Mouse (Mus musculus): ENCODE data around the gene Zfpm1.

Gene Zfpm1

GRCm38 (mm10) chr8:122325196-122325595 lies 43.3 kb downstream of the Zfpm1 start:
- no peak for DNase-seq (ENCODE audit: low read depth)

DNA sequence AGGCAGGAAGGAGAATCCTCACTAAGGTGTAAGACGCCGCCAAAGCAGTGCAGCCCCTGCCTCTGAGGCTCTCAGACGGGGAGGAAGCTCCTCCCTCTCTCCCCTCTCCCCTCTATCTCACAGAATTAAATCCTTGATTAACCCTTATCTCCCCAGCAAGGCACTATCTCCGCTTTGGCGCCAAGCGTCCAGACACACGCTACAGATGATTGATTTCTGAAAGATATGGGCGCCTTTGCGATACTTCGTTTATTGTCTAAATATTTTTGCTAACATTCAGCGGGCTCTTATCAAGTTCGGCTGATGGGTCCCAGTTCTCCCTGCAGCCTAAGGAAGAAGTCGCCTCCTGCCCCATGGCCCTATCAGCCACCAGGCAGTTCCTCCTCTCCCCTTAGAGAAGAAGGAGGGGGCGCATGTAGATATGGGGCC lies 44.2 kb downstream of the Zfpm1 start:
- no peak for DNase-seq (ENCODE audit: low read depth)

- DNase-seq (ENCODE audit: low read depth) = no peak
Observed at GRCm38 (mm10) chr8:122329072-122329471, 47.1 kb downstream of the Zfpm1 start.

DNA sequence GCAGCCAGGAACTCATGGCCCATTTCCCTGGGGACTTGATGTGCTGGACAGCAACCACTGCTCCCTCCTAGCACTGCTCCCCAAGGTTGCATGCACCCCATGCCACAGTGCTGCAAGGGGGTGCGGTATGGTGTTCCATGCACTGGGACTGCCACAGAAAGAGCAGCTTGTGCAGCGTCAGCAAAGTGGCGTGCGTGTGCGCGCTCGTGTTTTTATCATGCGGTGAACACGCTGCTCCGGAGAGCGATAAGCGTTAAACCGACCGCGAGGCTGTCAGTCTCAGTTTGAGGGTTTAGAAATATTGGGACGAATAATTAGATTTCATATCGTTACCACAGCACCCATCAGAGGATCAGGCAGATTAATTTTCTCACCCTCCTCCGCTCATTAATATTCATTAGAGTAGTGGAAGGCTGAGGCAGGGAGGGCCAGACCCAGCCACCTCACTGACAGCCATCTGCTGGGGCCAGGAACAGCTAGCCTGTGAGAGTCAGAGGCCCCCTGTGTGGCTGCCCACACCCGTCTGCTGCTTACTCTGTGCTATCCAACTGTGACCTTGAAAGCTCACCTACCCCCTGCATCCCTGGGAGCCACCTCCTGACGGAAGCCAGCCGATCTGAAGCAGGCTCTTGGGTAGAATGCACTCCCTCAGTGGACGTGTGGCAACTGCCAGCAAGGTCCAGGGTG lies 47.8 kb downstream of the Zfpm1 start:
- no peak for DNase-seq (ENCODE audit: low read depth)

GRCm38 (mm10) chr8:122330446-122331133 lies 48.6 kb downstream of the Zfpm1 start:
- DNase-seq (ENCODE audit: low read depth) = no peak

DNA sequence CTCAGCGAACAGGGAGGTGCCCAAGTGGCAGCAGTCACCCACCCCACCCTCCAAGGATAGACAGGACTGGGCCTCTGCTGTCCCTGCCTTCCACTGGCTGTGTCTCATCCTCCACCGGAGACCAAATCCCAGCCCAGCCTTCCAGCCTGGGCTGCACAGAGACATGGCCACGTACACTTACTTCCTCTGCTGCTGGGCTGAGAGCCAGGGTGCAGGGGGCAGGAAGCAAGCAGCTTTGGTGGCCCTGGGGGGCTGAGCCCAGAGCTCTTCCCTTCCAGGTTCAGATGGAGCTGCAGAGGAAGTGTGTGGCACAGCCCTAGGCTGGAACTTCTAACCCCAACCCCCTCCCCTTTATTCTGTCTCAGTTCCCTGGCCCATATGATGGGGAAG lies 49.2 kb downstream of the Zfpm1 start:
- no peak for DNase-seq (ENCODE audit: low read depth)

- DNase-seq (ENCODE audit: low read depth) = peak; percentile 86
Observed at GRCm38 (mm10) chr8:122332753-122333506, 51.0 kb downstream of the Zfpm1 start.

DNA sequence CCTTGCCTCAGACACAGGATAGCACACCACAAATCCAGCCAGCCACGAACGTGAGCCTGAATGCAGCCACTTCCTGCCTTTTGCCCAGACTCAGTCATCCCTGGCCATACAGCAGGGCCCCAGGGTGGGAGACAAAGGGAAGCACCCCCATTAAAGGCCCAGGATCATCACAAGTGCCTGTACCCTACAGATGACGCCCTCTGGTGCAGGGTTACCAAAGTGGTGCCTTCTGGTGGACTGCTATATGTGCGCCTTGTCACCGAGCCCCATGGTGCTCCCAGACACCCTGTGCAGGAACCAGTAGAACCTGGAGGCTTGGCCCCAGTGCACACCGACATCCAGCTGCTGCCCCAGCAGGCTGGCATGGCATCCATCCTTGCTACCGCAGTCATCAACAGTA lies 51.6 kb downstream of the Zfpm1 start:
- no peak for DNase-seq (ENCODE audit: low read depth)

DNA sequence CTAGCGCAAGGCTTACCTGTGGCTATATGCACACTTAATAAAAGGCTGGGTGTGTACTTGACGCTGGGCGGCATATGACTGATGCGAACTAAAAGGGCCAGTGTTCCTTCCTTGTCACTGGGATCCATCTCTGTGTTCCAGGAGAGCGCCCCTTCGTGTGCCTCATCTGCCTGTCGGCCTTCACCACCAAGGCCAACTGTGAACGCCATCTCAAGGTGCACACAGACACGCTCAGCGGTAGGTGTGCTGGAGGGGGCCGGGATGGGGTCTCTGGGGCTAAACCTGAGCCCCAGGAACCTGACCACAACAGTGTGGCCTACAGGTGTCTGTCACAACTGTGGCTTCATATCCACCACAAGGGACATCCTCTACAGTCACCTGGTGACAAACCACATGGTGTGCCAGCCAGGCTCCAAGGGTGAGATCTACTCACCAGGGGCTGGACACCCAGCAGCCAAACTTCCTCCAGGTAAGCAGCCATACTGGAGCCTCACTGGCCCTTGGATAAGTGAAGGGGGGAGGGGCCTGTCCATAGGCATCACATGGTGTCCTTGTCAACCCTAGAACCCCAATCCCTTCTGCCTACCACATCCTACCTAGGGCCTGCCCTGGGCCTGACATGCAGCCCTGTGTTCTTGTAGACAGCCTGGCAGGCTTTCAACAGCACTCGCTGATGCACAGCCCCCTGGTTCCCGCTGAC lies 53.0 kb downstream of the Zfpm1 start:
- no peak for DNase-seq (ENCODE audit: low read depth)

- no peak for DNase-seq (ENCODE audit: low read depth)
Observed at GRCm38 (mm10) chr8:122335638-122336250, 53.8 kb downstream of the Zfpm1 start.

GRCm38 (mm10) chr8:122336251-122336910 lies 54.4 kb downstream of the Zfpm1 start:
- DNase-seq (ENCODE audit: low read depth) = no peak

DNA sequence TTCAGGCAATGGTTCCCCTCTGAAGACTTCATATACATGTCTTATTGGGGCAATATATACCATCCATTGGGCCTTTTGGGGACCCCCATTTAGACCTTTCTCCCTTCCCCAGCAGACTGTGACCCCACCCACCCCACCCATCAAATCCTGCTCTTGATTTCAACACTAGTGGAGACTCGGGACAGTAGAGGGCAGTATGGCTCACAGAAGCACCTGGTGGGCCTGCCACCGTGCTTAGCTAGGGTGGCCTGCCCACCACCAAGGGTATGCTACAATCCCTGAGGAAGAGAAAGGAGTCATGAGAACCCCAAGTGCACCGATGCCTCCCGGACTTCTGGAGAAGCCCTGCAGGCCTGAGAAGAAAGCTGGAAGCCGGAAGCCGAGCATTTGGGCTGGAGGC lies 56.9 kb downstream of the Zfpm1 start:
- DNase-seq (ENCODE audit: low read depth) = peak; percentile 56

- DNase-seq (ENCODE audit: low read depth) = no peak
Observed at GRCm38 (mm10) chr8:122340761-122341160, 58.8 kb downstream of the Zfpm1 start.

- no peak for DNase-seq (ENCODE audit: low read depth)
Observed at GRCm38 (mm10) chr8:122341790-122342189, 59.8 kb downstream of the Zfpm1 start.

DNA sequence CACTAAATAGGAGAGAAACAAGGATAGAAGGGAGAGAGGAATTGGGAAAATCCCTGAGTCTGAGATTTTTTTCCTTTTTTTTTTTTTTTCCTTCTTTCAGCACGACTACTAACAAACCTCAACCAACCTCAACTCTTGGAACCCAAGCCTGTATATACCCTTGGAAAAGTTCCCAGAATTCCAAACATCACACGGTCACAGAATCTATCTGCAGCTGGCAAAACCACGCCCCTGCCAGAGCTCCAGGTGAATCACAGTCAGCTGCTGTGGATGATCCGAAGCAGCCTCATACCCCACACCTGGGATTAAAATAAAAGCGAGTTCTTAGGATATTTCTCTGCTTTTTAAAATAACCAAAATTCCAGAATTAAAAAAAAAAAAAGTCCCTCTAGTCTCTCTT lies 60.4 kb downstream of the Zfpm1 start:
- peak; percentile 77 for DNase-seq (ENCODE audit: low read depth)

DNA sequence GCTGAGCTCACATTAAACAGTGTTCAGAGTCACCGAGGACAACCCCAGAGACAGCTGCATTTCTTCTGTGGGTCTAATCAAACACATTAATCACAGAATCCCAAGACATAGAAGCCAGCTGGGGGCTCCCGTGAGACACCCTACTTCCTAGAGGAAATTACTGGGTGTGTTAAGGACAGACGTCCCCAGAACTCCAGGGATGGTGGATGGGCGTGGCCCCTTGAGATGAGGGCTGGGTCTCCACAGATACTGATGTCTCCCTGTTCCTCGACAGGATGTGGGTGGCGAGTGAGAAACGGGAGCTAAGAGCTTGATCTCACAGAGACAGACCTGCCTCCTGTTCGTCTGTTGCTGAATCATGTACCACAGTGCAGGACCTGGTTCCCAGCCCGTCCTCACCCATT lies 60.9 kb downstream of the Zfpm1 start:
- DNase-seq (ENCODE audit: low read depth) = peak; percentile 56

DNA sequence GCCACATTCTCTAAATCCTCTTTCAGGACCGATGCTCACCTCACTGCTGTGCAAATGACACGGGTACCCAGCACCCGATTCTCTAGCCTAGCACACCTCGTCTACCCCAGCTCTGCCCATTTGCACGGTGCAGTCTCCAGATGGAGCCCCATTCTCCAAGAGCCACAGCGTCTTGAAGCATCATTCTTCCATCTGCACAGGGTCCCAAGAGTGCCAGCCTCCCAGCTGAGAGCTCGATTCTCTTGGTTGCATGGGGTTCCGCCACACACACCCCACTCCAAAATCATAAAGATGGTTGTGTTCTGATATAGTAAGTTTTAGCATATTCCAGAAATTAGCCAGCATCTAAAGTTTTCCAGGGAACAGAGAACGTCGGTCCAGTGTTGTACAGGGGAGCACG lies 61.4 kb downstream of the Zfpm1 start:
- peak; percentile 25 for DNase-seq (ENCODE audit: low read depth)

DNA sequence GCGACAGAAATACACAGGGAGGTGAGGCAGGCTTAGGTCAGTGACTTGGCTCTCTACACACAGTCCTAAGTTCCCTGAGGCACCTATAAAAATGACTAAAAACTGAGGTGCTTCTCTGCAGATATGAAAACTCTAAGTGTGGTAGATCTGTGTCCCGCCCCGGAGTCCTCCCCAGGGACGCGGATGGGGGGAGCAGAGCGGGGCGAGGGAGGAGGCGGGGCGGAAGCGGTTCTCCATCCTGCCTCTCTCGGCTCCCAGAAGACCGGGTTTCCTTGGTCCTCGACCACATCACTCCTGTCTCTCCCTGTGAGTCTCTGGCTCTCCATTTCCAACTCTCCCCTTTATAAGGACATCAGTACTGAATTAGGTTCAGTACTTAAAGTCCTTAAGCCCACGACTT lies 61.8 kb downstream of the Zfpm1 start:
- peak; percentile 81 for DNase-seq (ENCODE audit: low read depth)

DNA sequence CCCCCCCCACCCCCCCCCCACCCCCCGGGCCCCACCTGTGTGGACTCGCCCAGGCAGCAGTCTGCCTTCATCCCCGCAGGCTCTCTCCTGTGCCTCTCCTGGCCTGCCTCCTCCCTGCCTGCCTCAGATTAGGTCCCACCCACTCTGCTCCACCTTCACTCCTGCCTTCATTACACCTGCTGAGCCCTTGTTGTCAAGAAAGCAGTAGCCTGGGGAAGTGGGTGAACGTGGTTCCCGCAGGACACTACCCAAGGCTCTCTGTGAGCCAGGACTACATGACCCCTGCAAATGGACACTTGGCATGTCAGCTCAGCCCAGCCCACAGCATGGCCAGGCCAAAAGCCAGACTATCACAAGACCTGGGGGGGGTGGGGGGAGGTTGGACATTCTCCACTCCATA lies 62.3 kb downstream of the Zfpm1 start:
- peak; percentile 79 for DNase-seq (ENCODE audit: low read depth)

DNA sequence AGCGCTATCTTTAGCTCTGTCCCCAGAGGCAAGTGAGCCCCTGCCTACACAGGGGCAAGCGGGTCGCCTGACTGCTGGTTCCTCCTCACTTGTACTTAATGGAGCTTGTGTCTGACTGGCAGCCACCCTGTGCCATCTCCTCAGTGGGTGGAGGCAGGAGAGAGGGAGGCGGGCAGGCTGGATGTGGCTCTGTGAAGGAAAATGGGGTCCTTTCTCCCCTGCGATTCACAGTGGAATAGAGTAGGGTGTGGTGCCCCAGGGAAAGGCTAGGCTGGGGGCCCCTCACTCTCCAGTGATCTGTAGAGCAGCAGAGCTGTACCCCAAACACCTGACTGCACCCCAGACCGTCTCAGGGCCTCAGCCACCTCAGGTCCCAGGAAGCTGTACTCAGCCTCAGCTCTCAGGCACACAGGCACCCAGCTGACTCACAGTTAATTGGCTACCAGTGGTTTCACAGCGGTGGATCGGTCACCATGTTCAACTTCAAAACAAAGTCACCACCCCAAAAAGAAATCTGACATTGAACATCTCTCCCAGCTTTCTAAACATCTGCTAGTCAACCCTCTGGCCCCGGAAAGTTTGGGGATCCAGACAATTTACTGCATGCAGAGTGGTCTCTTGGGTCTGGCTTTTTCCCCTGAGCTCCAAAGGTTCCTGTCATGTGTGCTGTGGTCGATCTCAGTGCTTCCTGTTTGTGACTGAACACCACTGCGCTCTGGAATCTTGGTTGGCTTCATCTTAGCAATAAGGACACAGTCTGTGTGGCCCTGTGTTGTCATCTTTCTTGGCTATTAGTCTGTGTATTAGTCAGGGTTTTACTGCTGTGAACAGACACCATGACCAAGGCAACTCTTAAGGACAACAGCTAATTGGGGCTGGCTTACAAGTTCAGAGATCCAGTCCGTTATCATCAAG lies 63.5 kb downstream of the Zfpm1 start:
- no peak for DNase-seq (ENCODE audit: low read depth)
